Mouse (Mus musculus) erythroblast, embryonic 14.5 days (primary cell): ENCODE results near the gene Ubl3.

Source experiments
- GATA1 ChIP-seq: IDR thresholded peaks from 2 replicates; pipeline ENCODE4 v1.6.1; 2012; ENCODE audit warnings: low read length, inconsistent platforms, mixed read lengths
- TAL1 ChIP-seq: IDR thresholded peaks from 3 replicates; pipeline ENCODE4 v1.6.1; 2012; ENCODE audit warnings: low read length, inconsistent platforms, mixed read lengths

DNA sequence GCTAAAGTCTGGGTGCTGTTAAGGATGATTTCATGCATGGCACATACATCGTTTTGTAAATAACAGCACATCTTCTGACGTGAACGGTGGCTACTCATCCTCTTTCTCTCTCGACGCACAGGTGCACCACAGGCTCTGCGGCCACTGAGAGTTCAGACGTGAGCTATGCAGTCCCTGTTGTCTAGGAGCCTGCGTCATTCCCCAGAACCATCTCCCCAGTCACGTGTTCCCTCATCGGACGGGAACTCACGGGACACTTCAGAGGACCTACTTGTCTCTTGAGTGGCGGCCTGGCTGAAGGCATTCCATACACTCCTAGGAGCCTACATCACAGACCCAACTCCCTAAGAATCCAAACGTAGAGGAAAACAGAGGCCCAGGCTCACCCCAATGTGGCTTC lies 1.1 kb upstream of the Ubl3 start:
- TF ChIP-seq GATA1: no peak
- TF ChIP-seq TAL1: no peak
